Mouse (Mus musculus): ENCODE measurements around the gene Slc2a12. TPM values are rescaled to one million over a fixed set of nuclear protein-coding genes. Genes with fewer than 3 reads are reported as not detected.

The Slc2a12 gene
- polyA plus RNA-seq, 1 experiment = 1.8 TPM

- no peak for TF ChIP-seq CTCF (IDR thresholded peaks at IDR 0.05; ENCODE audit: control insufficient read depth, insufficient read depth, insufficient replicate concordance, low read depth, low read length)
- no peak for TF ChIP-seq POLR2A (IDR thresholded peaks at IDR 0.05; ENCODE audit: control insufficient read depth, low read depth, low read length)
- Histone ChIP-seq H3K4me1 (ENCODE audit: control insufficient read depth, insufficient read depth, low read length) (no peaks in the 10 kb centered on the region; the same call in 1 of the 2 replicates), H3K27me3 (ENCODE audit: control insufficient read depth, insufficient read depth, low read length) (no peaks in the 10 kb centered on the region), H3K36me3 (ENCODE audit: control insufficient read depth, insufficient read depth, low read length) (no peaks in the 10 kb centered on the region), H3K4me3 (ENCODE audit: control insufficient read depth, low read depth, low read length) (no peak overlapping the region), H3K27ac (ENCODE audit: control insufficient read depth, insufficient read depth, low read depth, low read length) (no peak overlapping the region)
These were observed 15.6 kb downstream of the Slc2a12 start for GRCm38 (mm10) chr10:22660286-22661000.

DNA sequence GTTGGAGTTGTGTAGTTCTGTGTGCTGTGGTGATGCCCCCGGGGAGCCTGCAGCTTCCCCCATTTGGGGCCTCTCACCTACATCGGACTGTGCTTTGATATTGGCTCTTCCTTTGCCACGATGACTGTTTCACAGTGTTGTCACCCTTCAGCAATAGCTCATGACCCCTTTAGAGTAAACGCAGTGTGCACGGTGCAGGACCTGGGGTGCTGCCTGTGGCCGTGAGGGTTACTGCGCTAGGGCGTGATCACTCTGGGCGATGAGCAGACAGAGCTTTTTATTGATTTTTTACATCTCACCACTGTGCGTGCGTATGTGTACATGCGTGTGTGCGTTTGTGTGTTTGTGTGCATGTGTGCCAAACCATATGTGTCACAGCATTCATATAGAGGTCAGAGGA is 23.7 kb downstream of the Slc2a12 start:
- no peaks in the 10 kb centered on the region for H3K36me3 ChIP-seq (ENCODE audit: control insufficient read depth, insufficient read depth, low read length)
- no peak for TF ChIP-seq POLR2A (IDR thresholded peaks at IDR 0.05; ENCODE audit: control insufficient read depth, low read depth, low read length)
- TF ChIP-seq CTCF (IDR thresholded peaks at IDR 0.05; ENCODE audit: control insufficient read depth, insufficient read depth, insufficient replicate concordance, low read depth, low read length) = no peak
- H3K27ac ChIP-seq (ENCODE audit: control insufficient read depth, insufficient read depth, low read depth, low read length) = no peak overlapping the region
- H3K4me3 ChIP-seq (ENCODE audit: control insufficient read depth, low read depth, low read length) = no peak overlapping the region
- no peaks in the 10 kb centered on the region for H3K4me1 ChIP-seq (ENCODE audit: control insufficient read depth, insufficient read depth, low read length)
- H3K27me3 ChIP-seq (ENCODE audit: control insufficient read depth, insufficient read depth, low read length) = no peaks in the 10 kb centered on the region

DNA sequence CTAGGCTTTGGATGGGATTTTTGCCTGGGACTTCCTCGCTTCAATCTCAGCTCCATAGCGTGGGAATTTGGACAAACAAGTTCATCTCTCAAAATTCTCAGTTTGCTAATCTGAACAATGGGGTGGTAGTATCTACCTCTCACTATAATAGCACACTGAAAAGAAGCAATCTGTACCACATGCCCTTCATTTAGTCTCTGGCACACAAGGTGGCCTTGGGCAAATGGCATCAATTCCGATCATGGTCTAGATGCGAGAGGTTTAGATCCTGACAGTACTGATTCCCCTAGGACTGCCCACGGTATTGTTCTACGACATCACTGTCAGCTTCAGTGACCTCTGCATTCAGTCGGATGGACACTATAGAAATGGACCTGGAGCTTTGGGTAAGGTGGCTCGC is 29.4 kb downstream of the Slc2a12 start:
- H3K4me3 ChIP-seq (ENCODE audit: control insufficient read depth, low read depth, low read length) = no peak overlapping the region
- no peaks in the 10 kb centered on the region for H3K36me3 ChIP-seq (ENCODE audit: control insufficient read depth, insufficient read depth, low read length)
- H3K27ac ChIP-seq (ENCODE audit: control insufficient read depth, insufficient read depth, low read depth, low read length) = no peak overlapping the region
- no peaks in the 10 kb centered on the region; the same call in 1 of the 2 replicates for H3K4me1 ChIP-seq (ENCODE audit: control insufficient read depth, insufficient read depth, low read length)
- no peak for TF ChIP-seq CTCF (IDR thresholded peaks at IDR 0.05; ENCODE audit: control insufficient read depth, insufficient read depth, insufficient replicate concordance, low read depth, low read length)
- no peak for TF ChIP-seq POLR2A (IDR thresholded peaks at IDR 0.05; ENCODE audit: control insufficient read depth, low read depth, low read length)
- no peaks in the 10 kb centered on the region for H3K27me3 ChIP-seq (ENCODE audit: control insufficient read depth, insufficient read depth, low read length)

- no peaks in the 10 kb centered on the region for H3K27me3 ChIP-seq (ENCODE audit: control insufficient read depth, insufficient read depth, low read length)
- no peak overlapping the region for H3K4me3 ChIP-seq (ENCODE audit: control insufficient read depth, low read depth, low read length)
- no peaks in the 10 kb centered on the region; the same call in none of the 2 replicates for H3K4me1 ChIP-seq (ENCODE audit: control insufficient read depth, insufficient read depth, low read length)
- no peaks in the 10 kb centered on the region for H3K36me3 ChIP-seq (ENCODE audit: control insufficient read depth, insufficient read depth, low read length)
- TF ChIP-seq CTCF (IDR thresholded peaks at IDR 0.05; ENCODE audit: control insufficient read depth, insufficient read depth, insufficient replicate concordance, low read depth, low read length) = no peak
- TF ChIP-seq POLR2A (IDR thresholded peaks at IDR 0.05; ENCODE audit: control insufficient read depth, low read depth, low read length) = no peak
- H3K27ac ChIP-seq (ENCODE audit: control insufficient read depth, insufficient read depth, low read depth, low read length) = no peak overlapping the region
These were observed 31.2 kb downstream of the Slc2a12 start for GRCm38 (mm10) chr10:22675848-22676630.

- H3K36me3 ChIP-seq (ENCODE audit: control insufficient read depth, insufficient read depth, low read length) = no peaks in the 10 kb centered on the region
- H3K27me3 ChIP-seq (ENCODE audit: control insufficient read depth, insufficient read depth, low read length) = no peaks in the 10 kb centered on the region
- H3K27ac ChIP-seq (ENCODE audit: control insufficient read depth, insufficient read depth, low read depth, low read length) = no peak overlapping the region
- no peak overlapping the region for H3K4me3 ChIP-seq (ENCODE audit: control insufficient read depth, low read depth, low read length)
- H3K4me1 ChIP-seq (ENCODE audit: control insufficient read depth, insufficient read depth, low read length) = no peaks in the 10 kb centered on the region
- TF ChIP-seq CTCF (IDR thresholded peaks at IDR 0.05; ENCODE audit: control insufficient read depth, insufficient read depth, insufficient replicate concordance, low read depth, low read length) (no peak), POLR2A (IDR thresholded peaks at IDR 0.05; ENCODE audit: control insufficient read depth, low read depth, low read length) (no peak)
These were observed 51.4 kb downstream of the Slc2a12 start for GRCm38 (mm10) chr10:22696236-22696635.

DNA sequence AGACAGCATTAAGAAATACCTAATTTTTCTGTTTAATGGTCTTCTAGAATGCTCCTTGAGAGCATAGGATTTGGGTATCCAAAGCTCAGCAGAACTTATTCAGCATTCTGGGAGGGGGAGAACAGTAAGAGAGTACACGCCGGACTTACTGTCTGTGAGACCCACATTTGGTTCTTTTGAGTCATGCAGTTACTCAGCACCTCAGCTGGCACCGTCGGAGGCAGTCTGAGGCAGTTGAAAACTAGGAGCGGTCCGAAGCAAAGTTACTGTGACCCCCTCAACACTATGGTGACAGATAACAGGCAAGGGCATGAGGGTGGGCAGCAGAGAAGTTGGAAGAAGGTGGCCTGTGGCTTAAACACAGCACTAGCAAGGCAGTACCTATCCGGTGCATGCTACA is 52.1 kb downstream of the Slc2a12 start:
- Histone ChIP-seq H3K4me1 (ENCODE audit: control insufficient read depth, insufficient read depth, low read length) (no peaks in the 10 kb centered on the region), H3K27ac (ENCODE audit: control insufficient read depth, insufficient read depth, low read depth, low read length) (no peak overlapping the region), H3K27me3 (ENCODE audit: control insufficient read depth, insufficient read depth, low read length) (no peaks in the 10 kb centered on the region), H3K36me3 (ENCODE audit: control insufficient read depth, insufficient read depth, low read length) (no peaks in the 10 kb centered on the region), H3K4me3 (ENCODE audit: control insufficient read depth, low read depth, low read length) (no peak overlapping the region)
- no peak for TF ChIP-seq CTCF (IDR thresholded peaks at IDR 0.05; ENCODE audit: control insufficient read depth, insufficient read depth, insufficient replicate concordance, low read depth, low read length)

DNA sequence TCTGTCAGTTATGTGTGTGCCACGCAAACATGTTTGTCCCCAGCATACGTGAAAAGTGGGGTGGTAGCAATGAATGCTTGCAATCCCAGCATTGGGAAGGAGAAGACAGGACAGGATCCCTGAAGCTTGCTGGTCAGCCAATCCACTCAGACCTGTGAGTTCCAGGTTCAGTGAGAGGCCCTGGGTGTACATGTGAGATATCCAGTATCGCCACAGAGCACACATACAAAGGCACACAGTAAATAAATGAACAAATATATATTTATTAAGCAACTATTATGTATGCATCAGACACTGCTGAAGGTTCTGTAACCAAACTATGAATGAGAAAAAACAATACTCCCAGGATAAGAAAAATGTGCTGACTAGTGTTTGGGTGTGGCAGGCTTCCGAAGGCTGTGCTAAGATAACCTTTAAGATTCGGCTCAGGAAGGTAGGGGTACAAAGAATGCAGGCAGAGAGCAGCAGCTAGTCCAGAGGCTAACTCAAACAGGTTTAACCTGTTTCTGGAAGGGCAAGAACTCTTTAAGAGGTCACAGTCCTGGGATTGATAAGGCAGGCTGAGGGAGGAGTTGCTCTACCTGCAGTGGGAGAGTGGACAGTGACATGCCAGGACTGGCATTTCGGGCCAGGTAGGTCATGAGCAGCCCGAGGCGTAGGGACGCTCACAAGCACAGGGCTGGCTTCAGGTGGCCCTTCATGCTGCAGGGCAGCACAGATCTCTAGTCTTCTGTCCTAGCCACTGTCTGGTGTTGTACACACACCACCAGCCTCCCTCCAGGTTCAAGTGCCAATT is 53.5 kb downstream of the Slc2a12 start:
- Histone ChIP-seq H3K36me3 (ENCODE audit: control insufficient read depth, insufficient read depth, low read length) (no peaks in the 10 kb centered on the region), H3K4me1 (ENCODE audit: control insufficient read depth, insufficient read depth, low read length) (no peaks in the 10 kb centered on the region), H3K4me3 (ENCODE audit: control insufficient read depth, low read depth, low read length) (no peak overlapping the region), H3K27me3 (ENCODE audit: control insufficient read depth, insufficient read depth, low read length) (no peaks in the 10 kb centered on the region), H3K27ac (ENCODE audit: control insufficient read depth, insufficient read depth, low read depth, low read length) (no peak overlapping the region)
- TF ChIP-seq POLR2A (IDR thresholded peaks at IDR 0.05; ENCODE audit: control insufficient read depth, low read depth, low read length) = no peak
- no peak for TF ChIP-seq CTCF (IDR thresholded peaks at IDR 0.05; ENCODE audit: control insufficient read depth, insufficient read depth, insufficient replicate concordance, low read depth, low read length)

Measured in testis, adult 2 months (tissue).